Mouse (Mus musculus) kidney, embryonic 16.5 days (tissue): Measurements from ENCODE around the gene Fcrl5. TPM values are rescaled to one million over a fixed set of nuclear protein-coding genes. Genes with fewer than 3 reads are reported as not detected.

Experiments
- ATAC-seq: fragments of 200-750 bp; cut with Nextera tagmentation; 2 replicates; pipeline ENCODE4 v1.8.0; 2017; ENCODE audit warnings: moderate TSS enrichment; ENCODE audit not compliant: low FRiP score, low TSS enrichment
- H3K27ac ChIP-seq: fragments of 300-500 bp; sonication (generic); 2 replicates; pipeline ENCODE4 v1.5.1; 2014; ENCODE audit warnings: low read length
- H3K27me3 ChIP-seq: fragments of 300-500 bp; sonication (generic); 2 replicates; pipeline ENCODE4 v1.6.1; 2014; ENCODE audit warnings: low read length, control low read depth, mixed read lengths; ENCODE audit not compliant: insufficient read depth
- H3K36me3 ChIP-seq: fragments of 300-500 bp; sonication (generic); 2 replicates; pipeline ENCODE4 v1.6.1; 2014; ENCODE audit warnings: low read length, control low read depth, mixed read lengths; ENCODE audit not compliant: insufficient read depth
- H3K4me1 ChIP-seq: fragments of 300-500 bp; sonication (generic); 2 replicates; pipeline ENCODE4 v1.6.1; 2014; ENCODE audit warnings: low read length, control low read depth, mixed read lengths; ENCODE audit not compliant: insufficient read depth
- H3K4me2 ChIP-seq: fragments of 300-500 bp; sonication (generic); replicated peaks from 2 replicates; pipeline ENCODE4 v1.6.1; 2014; ENCODE audit warnings: low read depth, low read length
- H3K4me3 ChIP-seq: fragments of 300-500 bp; sonication (generic); 2 replicates; pipeline ENCODE4 v1.5.1; 2014; ENCODE audit warnings: mild to moderate bottlenecking, low read length
- H3K9ac ChIP-seq: fragments of 300-500 bp; sonication (generic); replicated peaks from 2 replicates; pipeline ENCODE4 v1.6.1; 2014; ENCODE audit warnings: low read length
- H3K9me3 ChIP-seq: fragments of 300-500 bp; sonication (generic); 2 replicates; pipeline ENCODE4 v1.6.1; 2016; ENCODE audit warnings: low read length, control low read depth
- WGBS: fragments of 180-500 bp; shearing (Covaris S2); extraction: QIAGEN DNeasy Blood & Tissue Kit; methylation state at CpG from one replicate; pipeline ENCODE4 v1.1.7; 2014; 5-methylcytosine and 5-hydroxymethylcytosine counted together
- polyA plus RNA-seq: library from polyadenylated mRNA; unstranded; fragments of >200 nt; fragmentation: Nextera tagmentation; extraction: Ambion mirVana; gene quantifications from 2 replicates; pipeline ENCODE4 v1.2.1, GENCODE M21; 2015

Fcrl5 gene
- polyA plus RNA-seq, 1 experiment from 2014 or later: not detected

GRCm38 (mm10) chr3:87498266-87498665 is 62.7 kb downstream of the Fcrl5 start:
- WGBS: 74% methylated on average over 9 of the region's 9 CpGs
- no peak overlapping the region for H3K9ac ChIP-seq
- ATAC-seq: no peak
- no peaks in the 10 kb centered on the region for H3K36me3 ChIP-seq
- H3K4me1 ChIP-seq: no peaks in the 10 kb centered on the region
- no peaks in the 10 kb centered on the region; the same call in 1 of the 2 replicates for H3K27me3 ChIP-seq
- H3K4me3 ChIP-seq: no peak overlapping the region
- no peaks in the 10 kb centered on the region for H3K9me3 ChIP-seq
- no peak overlapping the region for H3K4me2 ChIP-seq
- H3K27ac ChIP-seq: no peak overlapping the region

GRCm38 (mm10) chr3:87499072-87499471 is 63.5 kb downstream of the Fcrl5 start:
- H3K27ac ChIP-seq: no peak overlapping the region
- ATAC-seq: no peak
- no peaks in the 10 kb centered on the region for H3K36me3 ChIP-seq
- H3K9ac ChIP-seq: no peak overlapping the region
- 12% methylated on average over 3 of the region's 3 CpGs for WGBS
- H3K4me2 ChIP-seq: no peak overlapping the region
- H3K9me3 ChIP-seq: no peaks in the 10 kb centered on the region
- H3K4me3 ChIP-seq: no peak overlapping the region
- H3K27me3 ChIP-seq: no peaks in the 10 kb centered on the region; the same call in 1 of the 2 replicates
- no peaks in the 10 kb centered on the region for H3K4me1 ChIP-seq

GRCm38 (mm10) chr3:87500088-87501055 is 64.8 kb downstream of the Fcrl5 start:
- Histone ChIP-seq H3K9ac (no peak overlapping the region), H3K4me1 (no peaks in the 10 kb centered on the region), H3K9me3 (no peaks in the 10 kb centered on the region), H3K27ac (no peak overlapping the region), H3K36me3 (no peaks in the 10 kb centered on the region), H3K27me3 (no peaks in the 10 kb centered on the region; the same call in 1 of the 2 replicates), H3K4me2 (no peak overlapping the region), H3K4me3 (no peak overlapping the region)
- ATAC-seq: no peak
- 75% methylated on average over 24 of the region's 24 CpGs for WGBS

GRCm38 (mm10) chr3:87501151-87501550 is 65.6 kb downstream of the Fcrl5 start:
- H3K4me3 ChIP-seq: no peak overlapping the region
- H3K4me1 ChIP-seq: no peaks in the 10 kb centered on the region
- no peaks in the 10 kb centered on the region for H3K36me3 ChIP-seq
- no peak for ATAC-seq
- H3K9ac ChIP-seq: no peak overlapping the region
- 38% methylated on average over 8 of the region's 8 CpGs for WGBS
- H3K9me3 ChIP-seq: no peaks in the 10 kb centered on the region
- H3K4me2 ChIP-seq: no peak overlapping the region
- H3K27me3 ChIP-seq: no peaks in the 10 kb centered on the region; the same call in 1 of the 2 replicates
- H3K27ac ChIP-seq: no peak overlapping the region

- Histone ChIP-seq H3K27me3 (no peaks in the 10 kb centered on the region; the same call in 1 of the 2 replicates), H3K36me3 (no peaks in the 10 kb centered on the region), H3K4me1 (no peaks in the 10 kb centered on the region), H3K9ac (no peak overlapping the region), H3K9me3 (no peaks in the 10 kb centered on the region), H3K27ac (no peak overlapping the region), H3K4me2 (no peak overlapping the region), H3K4me3 (no peak overlapping the region)
- no peak for ATAC-seq
- 89% methylated on average over 6 of the region's 6 CpGs for WGBS
Measured at GRCm38 (mm10) chr3:87502771-87503170, 67.2 kb downstream of the Fcrl5 start.

DNA sequence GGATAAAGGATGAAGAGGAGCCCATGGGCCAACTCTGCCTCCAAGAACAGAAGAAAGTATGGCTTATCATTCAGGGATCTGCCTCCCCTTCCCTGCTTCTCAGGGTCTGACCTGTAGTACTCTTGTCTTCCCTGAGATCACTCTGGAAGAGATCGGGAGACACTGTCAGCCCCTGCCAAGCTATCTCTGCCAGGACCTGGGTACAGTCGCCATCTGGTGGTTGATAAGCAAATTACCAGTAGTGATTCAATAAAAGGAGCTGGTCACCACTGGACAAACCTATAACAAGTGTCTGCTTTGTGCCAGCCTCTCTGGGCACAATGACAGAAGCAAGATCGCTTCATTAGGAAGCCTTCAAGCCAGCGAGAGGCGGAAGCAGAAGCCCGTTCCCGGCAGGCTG is 68.8 kb downstream of the Fcrl5 start:
- Histone ChIP-seq H3K27me3 (no peaks in the 10 kb centered on the region; the same call in 1 of the 2 replicates), H3K27ac (no peak overlapping the region), H3K4me3 (no peak overlapping the region), H3K4me2 (no peak overlapping the region), H3K36me3 (no peaks in the 10 kb centered on the region), H3K9ac (no peak overlapping the region), H3K4me1 (0 out of 2 replicates have a peak, but pooled peaks cover 4% of the 10 kb centered on the region), H3K9me3 (no peaks in the 10 kb centered on the region)
- 0 out of 2 replicates have a peak, but pooled peaks have one; percentile 23 for ATAC-seq
- 36% methylated on average over 7 of the region's 7 CpGs for WGBS

GRCm38 (mm10) chr3:87504749-87505425 is 69.3 kb downstream of the Fcrl5 start:
- no peak for ATAC-seq
- 47% methylated on average over 4 of the region's 4 CpGs for WGBS
- Histone ChIP-seq H3K9ac (no peak overlapping the region), H3K4me1 (0 out of 2 replicates have a peak, but pooled peaks cover 4% of the 10 kb centered on the region), H3K4me3 (no peak overlapping the region), H3K27ac (no peak overlapping the region), H3K27me3 (no peaks in the 10 kb centered on the region; the same call in 1 of the 2 replicates), H3K36me3 (no peaks in the 10 kb centered on the region), H3K9me3 (no peaks in the 10 kb centered on the region), H3K4me2 (no peak overlapping the region)

GRCm38 (mm10) chr3:87506456-87507416 is 71.2 kb downstream of the Fcrl5 start:
- no peaks in the 10 kb centered on the region for H3K36me3 ChIP-seq
- no peak overlapping the region for H3K4me3 ChIP-seq
- 72% methylated on average over 12 of the region's 12 CpGs for WGBS
- no peaks in the 10 kb centered on the region for H3K27me3 ChIP-seq
- H3K27ac ChIP-seq: no peak overlapping the region
- H3K4me2 ChIP-seq: no peak overlapping the region
- no peak for ATAC-seq
- no peaks in the 10 kb centered on the region for H3K9me3 ChIP-seq
- H3K4me1 ChIP-seq: 0 out of 2 replicates have a peak, but pooled peaks cover 4% of the 10 kb centered on the region
- no peak overlapping the region for H3K9ac ChIP-seq
